8 mouse cellular contexts compared by ENCODE assay signal in genomic region chr11:46311181-46311702, GRCm38 (mm10). TPM values are rescaled to one million over a fixed set of nuclear protein-coding genes. Genes with fewer than 3 reads are reported as not detected.
DNase-seq lines count a peak whose midpoint lies in the region; ATAC-seq and TF ChIP-seq lines count a peak whose summit lies in the region.

No protein-coding gene starts in this region.

- no peak for ATAC-seq in kidney, embryonic 16.5 days (ENCODE audit: low FRiP score, low TSS enrichment)
- peak; percentile 16; the same call in 1 of the 2 replicates for ATAC-seq in midbrain, embryonic 14.5 days (ENCODE audit: low FRiP score, low TSS enrichment)

- no peak overlapping the region for H3K27ac ChIP-seq in embryonic fibroblast, embryonic 13.5 days (ENCODE audit: insufficient read depth, low read length)
- peak overlapping the region; percentile 4; the same call in 1 of the 2 replicates for H3K27ac ChIP-seq in kidney, embryonic 16.5 days (ENCODE audit: low read length)
- peak overlapping the region; percentile 94 for H3K27ac ChIP-seq in midbrain, embryonic 14.5 days (replicated peaks; ENCODE audit: low read depth, low read length)

- peak overlapping the region; percentile 54 for H3K4me3 ChIP-seq in embryonic fibroblast, embryonic 13.5 days (ENCODE audit: insufficient read depth, low read length)
- H3K4me3 ChIP-seq in kidney, embryonic 16.5 days (ENCODE audit: low read length) = peak overlapping the region; percentile 77
- H3K4me3 ChIP-seq in midbrain, embryonic 14.5 days (replicated peaks; ENCODE audit: low read depth, low read length) = peak overlapping the region; percentile 93

- TF ChIP-seq POLR2A in embryonic fibroblast, embryonic 13.5 days (IDR thresholded peaks at IDR 0.05; ENCODE audit: low read depth, low read length) = no peak

- no peaks in the 10 kb centered on the region for H3K4me1 ChIP-seq in embryonic fibroblast, embryonic 13.5 days (ENCODE audit: control insufficient read depth, insufficient read depth, low read length)
- H3K4me1 ChIP-seq in kidney, embryonic 16.5 days (ENCODE audit: insufficient read depth, low read length) = peaks cover 30% of the 10 kb centered on the region
- H3K4me1 ChIP-seq in midbrain, embryonic 14.5 days (ENCODE audit: control insufficient read depth, insufficient read depth, low read length) = peaks cover 18% of the 10 kb centered on the region

- H3K9me3 ChIP-seq in kidney, embryonic 16.5 days (ENCODE audit: low read length) = no peaks in the 10 kb centered on the region
- H3K9me3 ChIP-seq in midbrain, embryonic 14.5 days (ENCODE audit: control insufficient read depth, low read length) = no peaks in the 10 kb centered on the region

- WGBS in kidney, embryonic 16.5 days = 9% methylated on average over 14 of the region's 14 CpGs
- 5% methylated on average over 14 of the region's 14 CpGs for WGBS in midbrain, embryonic 14.5 days

- TF ChIP-seq CTCF in embryonic fibroblast, embryonic 13.5 days (IDR thresholded peaks at IDR 0.05; ENCODE audit: borderline replicate concordance, insufficient read depth, low read length) = no peak

- intact Hi-C loops in left cerebral cortex, postnatal 4 days (cut with DNase I) = no loop called here

- no peaks in the 10 kb centered on the region for H3K36me3 ChIP-seq in kidney, embryonic 16.5 days (ENCODE audit: insufficient read depth, low read length)
- no peaks in the 10 kb centered on the region for H3K36me3 ChIP-seq in midbrain, embryonic 14.5 days (ENCODE audit: control insufficient read depth, insufficient read depth, low read length)

- peak overlapping the region; percentile 76 for H3K9ac ChIP-seq in kidney, embryonic 16.5 days (replicated peaks; ENCODE audit: low read length)
- peak overlapping the region; percentile 99 for H3K9ac ChIP-seq in midbrain, embryonic 14.5 days (replicated peaks; ENCODE audit: low read length)

- peak overlapping the region; percentile 95 for H3K4me2 ChIP-seq in kidney, embryonic 16.5 days (replicated peaks; ENCODE audit: low read depth, low read length)
- H3K4me2 ChIP-seq in midbrain, embryonic 14.5 days (ENCODE audit: low read length) = peak overlapping the region; percentile 78

- peak; percentile 42 to 43 for DNase-seq in left cerebral cortex, adult 18-20 months (ENCODE audit: low spot score in 2 of 2)
- no peak for DNase-seq in left cerebral cortex, postnatal 4 days
- DNase-seq in adrenal gland, postnatal 14 days = peak; percentile 45
- DNase-seq in midbrain, embryonic 14.5 days = peak; percentile 54
- DNase-seq in embryo, embryonic 11 days = no peak
- no peak for DNase-seq in frontal cortex, adult 2 months (ENCODE audit: extremely low spot score in 1 of 2, low spot score in 1 of 2)

- H3K27me3 ChIP-seq in kidney, embryonic 16.5 days (ENCODE audit: insufficient read depth, low read length) = no peaks in the 10 kb centered on the region
- H3K27me3 ChIP-seq in midbrain, embryonic 14.5 days (ENCODE audit: control insufficient read depth, insufficient read depth, low read length) = no peaks in the 10 kb centered on the region

RNA-seq across cellular contexts. Expression of gene Cyfip2, which starts 1.4 kb away (rescaled TPM):
- total RNA-seq in left cerebral cortex, adult 18-20 months (2021) = 100 to 1,000 TPM; 619 to 654 TPM
- total RNA-seq in left cerebral cortex, postnatal 4 days (2021) = 100 to 1,000 TPM; 212 to 214 TPM
- total RNA-seq in adrenal gland, postnatal 14 days (2021) = 47.1 and 47.7 TPM in 2 replicates
- 0.92 and 1.0 TPM in 2 replicates for polyA plus RNA-seq in embryonic fibroblast, embryonic 13.5 days (2011; ENCODE audit: insufficient read length, low read depth, missing spikeins)
- polyA plus RNA-seq in kidney, embryonic 16.5 days (2015; fragmentation: Nextera tagmentation; extraction: Ambion mirVana) = 17.7 and 18.1 TPM in 2 replicates
- 96.1 and 112 TPM in 2 replicates for polyA plus RNA-seq in midbrain, embryonic 14.5 days (2014; fragmentation: Nextera tagmentation; extraction: Ambion mirVana)
- polyA plus RNA-seq in frontal cortex, adult 2 months (2012; rRNA removed) = 211 and 223 TPM in 2 replicates

Comparison
In these comparisons a context has a peak if more than half of its experiments do, and no peak if none do; other contexts are left out.
1. DNase-seq: peak in left cerebral cortex, adult 18-20 months (2 of 2), adrenal gland, postnatal 14 days (single experiment) and midbrain, embryonic 14.5 days (single experiment); none in left cerebral cortex, postnatal 4 days (single experiment), embryo, embryonic 11 days (single experiment) and frontal cortex, adult 2 months (0 of 2).
2. Peak in every context shown above with its lines, with median percentiles within 50 percentile points of each other: H3K4me3 ChIP-seq.